In the genomic region with DNA sequence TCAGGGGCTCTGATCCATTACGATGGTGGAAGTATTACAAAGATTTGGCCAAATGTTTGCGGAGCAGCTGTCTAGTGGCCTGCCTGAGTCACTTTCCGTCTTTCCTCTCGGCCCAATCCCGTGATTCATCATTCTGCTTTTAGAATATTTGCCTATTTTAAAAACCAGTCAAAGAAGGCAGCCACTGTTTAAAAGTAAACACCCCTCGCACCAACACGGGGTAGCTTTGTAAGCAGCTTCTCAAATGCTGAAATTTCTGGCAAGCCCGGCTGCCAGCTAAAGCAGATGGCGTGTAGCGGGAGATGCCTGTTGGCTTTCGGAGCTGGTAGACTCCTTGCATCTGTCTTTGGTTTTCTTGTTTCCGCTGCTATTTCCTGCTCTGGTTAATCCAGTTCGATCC, we compare ENCODE assay signal across 9 mouse cellular contexts. TPM values are rescaled to one million over a fixed set of nuclear protein-coding genes. Genes with fewer than 3 reads are reported as not detected.
A peak's percentile ranks its signal among the peaks of the same experiment; 100 is the strongest.
DNase-seq lines count a peak whose midpoint lies in the region; ATAC-seq and TF ChIP-seq lines count a peak whose summit lies in the region.
"Had no signal": no experiment of that assay in that cellular context is flagged by ENCODE, and none has a peak within 500 bp of the region (broad histone marks: within the 10 kb centered on the region; RNA-seq: fewer than 3 reads in every experiment).

No protein-coding gene starts in this region.

- TF ChIP-seq POLR2A in embryonic fibroblast, embryonic 13.5 days (IDR thresholded peaks at IDR 0.05; ENCODE audit: low read depth, low read length): no peak

- DNase-seq in limb, embryonic 10.5 days (ENCODE audit: low spot score): no peak
- DNase-seq in layer of hippocampus, postnatal 36 days: peak; percentile 60 to 64
- DNase-seq in Muller cell, postnatal 12 days (ENCODE audit: inconsistent ontology term): no peak
- DNase-seq in midbrain, embryonic 14.5 days: no peak
- no peak for DNase-seq in adrenal gland, postnatal 10 days

- H3K27ac ChIP-seq in limb, embryonic 12.5 days: 0 out of 2 replicates have a peak overlapping the region, but pooled peaks have one; percentile 4
- H3K27ac ChIP-seq in limb, embryonic 10.5 days: no peak overlapping the region
- peak overlapping the region; percentile 93 for H3K27ac ChIP-seq in embryonic fibroblast, embryonic 13.5 days (ENCODE audit: insufficient read depth, low read length)
- H3K27ac ChIP-seq in stomach, embryonic 14.5 days (ENCODE audit: low read length): 0 out of 2 replicates have a peak overlapping the region, but pooled peaks have one; percentile 10
- no peak overlapping the region for H3K27ac ChIP-seq in midbrain, embryonic 14.5 days (replicated peaks; ENCODE audit: low read depth, low read length)
- H3K27ac ChIP-seq: macrophage had no signal

- H3K4me2 ChIP-seq in limb, embryonic 12.5 days: no peak overlapping the region
- H3K4me2 ChIP-seq in stomach, embryonic 14.5 days (replicated peaks; ENCODE audit: low read depth, low read length): no peak overlapping the region
- H3K4me2 ChIP-seq in midbrain, embryonic 14.5 days (ENCODE audit: low read length): no peak overlapping the region

- ATAC-seq in limb, embryonic 12.5 days (ENCODE audit: insufficient number of reproducible peaks, insufficient read depth, low FRiP score, low TSS enrichment, low read depth): no peak
- no peak for ATAC-seq in stomach, embryonic 14.5 days (ENCODE audit: insufficient number of reproducible peaks, insufficient read depth, low FRiP score, low read depth)
- ATAC-seq in midbrain, embryonic 14.5 days (ENCODE audit: low FRiP score, low TSS enrichment): no peak

- no peaks in the 10 kb centered on the region for H3K27me3 ChIP-seq in limb, embryonic 12.5 days
- no peaks in the 10 kb centered on the region for H3K27me3 ChIP-seq in limb, embryonic 10.5 days (ENCODE audit: low read depth, poor library complexity, severe bottlenecking)
- H3K27me3 ChIP-seq in stomach, embryonic 14.5 days (ENCODE audit: control insufficient read depth, insufficient read depth, low read length): no peaks in the 10 kb centered on the region
- H3K27me3 ChIP-seq in midbrain, embryonic 14.5 days (ENCODE audit: control insufficient read depth, insufficient read depth, low read length): no peaks in the 10 kb centered on the region

- H3K36me3 ChIP-seq in limb, embryonic 12.5 days: no peaks in the 10 kb centered on the region
- no peaks in the 10 kb centered on the region for H3K36me3 ChIP-seq in limb, embryonic 10.5 days
- no peaks in the 10 kb centered on the region for H3K36me3 ChIP-seq in stomach, embryonic 14.5 days (ENCODE audit: control insufficient read depth, insufficient read depth, low read length)
- no peaks in the 10 kb centered on the region for H3K36me3 ChIP-seq in midbrain, embryonic 14.5 days (ENCODE audit: control insufficient read depth, insufficient read depth, low read length)

- H3K4me3 ChIP-seq in limb, embryonic 12.5 days (replicated peaks): no peak overlapping the region
- no peak overlapping the region for H3K4me3 ChIP-seq in limb, embryonic 10.5 days
- no peak overlapping the region for H3K4me3 ChIP-seq in embryonic fibroblast, embryonic 13.5 days (ENCODE audit: insufficient read depth, low read length)
- H3K4me3 ChIP-seq in stomach, embryonic 14.5 days (ENCODE audit: low read depth, low read length): no peak overlapping the region
- H3K4me3 ChIP-seq in midbrain, embryonic 14.5 days (replicated peaks; ENCODE audit: low read depth, low read length): no peak overlapping the region

- H3K4me1 ChIP-seq in limb, embryonic 12.5 days (replicated peaks): no peaks in the 10 kb centered on the region
- H3K4me1 ChIP-seq in limb, embryonic 10.5 days: peaks cover 4% of the 10 kb centered on the region; the same call in 1 of the 2 replicates
- peaks cover 10% of the 10 kb centered on the region for H3K4me1 ChIP-seq in embryonic fibroblast, embryonic 13.5 days (ENCODE audit: control insufficient read depth, insufficient read depth, low read length)
- H3K4me1 ChIP-seq in stomach, embryonic 14.5 days (ENCODE audit: control insufficient read depth, insufficient read depth, low read length): no peaks in the 10 kb centered on the region
- no peaks in the 10 kb centered on the region for H3K4me1 ChIP-seq in midbrain, embryonic 14.5 days (ENCODE audit: control insufficient read depth, insufficient read depth, low read length)

- no peaks in the 10 kb centered on the region for H3K9me3 ChIP-seq in limb, embryonic 12.5 days
- H3K9me3 ChIP-seq in limb, embryonic 10.5 days (replicated peaks): no peaks in the 10 kb centered on the region
- no peaks in the 10 kb centered on the region for H3K9me3 ChIP-seq in stomach, embryonic 14.5 days (ENCODE audit: control insufficient read depth, low read depth, low read length)
- no peaks in the 10 kb centered on the region for H3K9me3 ChIP-seq in midbrain, embryonic 14.5 days (ENCODE audit: control insufficient read depth, low read length)

- TF ChIP-seq CTCF in embryonic fibroblast, embryonic 13.5 days (IDR thresholded peaks at IDR 0.05; ENCODE audit: borderline replicate concordance, insufficient read depth, low read length): no peak

- no peak overlapping the region for H3K9ac ChIP-seq in limb, embryonic 12.5 days (replicated peaks)
- no peak overlapping the region for H3K9ac ChIP-seq in stomach, embryonic 14.5 days (replicated peaks; ENCODE audit: low read depth, low read length)
- H3K9ac ChIP-seq in midbrain, embryonic 14.5 days (replicated peaks; ENCODE audit: low read length): no peak overlapping the region

- WGBS in limb, embryonic 12.5 days: 73% methylated on average over 13 of the region's 13 CpGs
- WGBS in limb, embryonic 10.5 days: 87% methylated on average over 13 of the region's 13 CpGs
- 61% methylated on average over 13 of the region's 13 CpGs for WGBS in stomach, embryonic 14.5 days
- WGBS in midbrain, embryonic 14.5 days: 82% methylated on average over 13 of the region's 13 CpGs

RNA-seq across cellular contexts. Expression of a gene that starts 14.4 kb away (rescaled TPM):
- not detected in 2 replicates for polyA plus RNA-seq in limb, embryonic 12.5 days (2016; fragmentation: Nextera tagmentation; extraction: Ambion mirVana)
- polyA plus RNA-seq in limb, embryonic 10.5 days (2016; fragmentation: Nextera tagmentation; extraction: Ambion mirVana): not detected in 2 replicates
- polyA plus RNA-seq in embryonic fibroblast, embryonic 13.5 days (2011; ENCODE audit: insufficient read length, low read depth, missing spikeins): 12.5 and 13.5 TPM in 2 replicates
- under 1 TPM; 0.27 to 0.83 TPM for total RNA-seq in layer of hippocampus, postnatal 36 days (2021)
- polyA plus RNA-seq in stomach, embryonic 14.5 days (2014; fragmentation: Nextera tagmentation; extraction: Ambion mirVana): 0.39 and 0.66 TPM in 2 replicates
- not detected in 2 replicates for polyA plus RNA-seq in midbrain, embryonic 14.5 days (2014; fragmentation: Nextera tagmentation; extraction: Ambion mirVana)
- 1 to 10 TPM; 4.1 to 5.5 TPM for total RNA-seq in adrenal gland, postnatal 10 days (2021)
- polyA plus RNA-seq: macrophage had no signal

Comparison
In these comparisons a context has a peak if more than half of its experiments do, and no peak if none do; other contexts are left out.
1. H3K27ac ChIP-seq: peak in limb, embryonic 12.5 days (single experiment), embryonic fibroblast, embryonic 13.5 days (single experiment) and stomach, embryonic 14.5 days (single experiment); none in limb, embryonic 10.5 days (single experiment) and midbrain, embryonic 14.5 days (single experiment).
2. DNase-seq: peak in layer of hippocampus, postnatal 36 days (2 of 2); none in limb, embryonic 10.5 days (single experiment), Muller cell, postnatal 12 days (single experiment), midbrain, embryonic 14.5 days (single experiment) and adrenal gland, postnatal 10 days (single experiment).